Mouse (Mus musculus) intestine, embryonic 14.5 days (tissue): ENCODE data around the gene Eef1akmt4. TPM values are rescaled to one million over a fixed set of nuclear protein-coding genes. Genes with fewer than 3 reads are reported as not detected.
"Not testable (repeated sequence)": the region's sequence is repeated elsewhere in the genome, so short reads cannot be mapped to it uniquely, and the experiment has no call there.

Experiments used
- ATAC-seq: fragments of 200-750 bp; cut with Nextera tagmentation; replicated peaks from 2 replicates; pipeline ENCODE4 v1.8.0; 2017; ENCODE audit warnings: low read depth, moderate number of reproducible peaks, moderate TSS enrichment, moderate library complexity; ENCODE audit not compliant: low FRiP score, low TSS enrichment
- DNase-seq: peaks from one replicate; pipeline ENCODE4 v3.0.0-alpha.2; 2018; ENCODE audit warnings: low spot score
- H3K27ac ChIP-seq: fragments of 300-500 bp; sonication (generic); 2 replicates; pipeline ENCODE4 v1.5.1; 2014; ENCODE audit warnings: low read depth, mild to moderate bottlenecking, control low read depth
- H3K27me3 ChIP-seq: fragments of 300-500 bp; sonication (generic); replicated peaks from 2 replicates; pipeline ENCODE4 v1.6.1; 2014; ENCODE audit warnings: low read length, control low read depth; ENCODE audit not compliant: control insufficient read depth, insufficient read depth
- H3K36me3 ChIP-seq: fragments of 300-500 bp; sonication (generic); 2 replicates; pipeline ENCODE4 v1.6.1; 2014; ENCODE audit warnings: low read length, control low read depth; ENCODE audit not compliant: control insufficient read depth, insufficient read depth
- H3K4me1 ChIP-seq: fragments of 300-500 bp; sonication (generic); replicated peaks from 2 replicates; pipeline ENCODE4 v1.6.1; 2014; ENCODE audit warnings: low read length, control low read depth, mixed read lengths; ENCODE audit not compliant: control insufficient read depth, insufficient read depth
- H3K4me2 ChIP-seq: fragments of 300-500 bp; sonication (generic); 2 replicates; pipeline ENCODE4 v1.6.1; 2014; ENCODE audit warnings: low read length
- H3K4me3 ChIP-seq: fragments of 300-500 bp; sonication (generic); 2 replicates; pipeline ENCODE4 v1.5.1; 2014; ENCODE audit warnings: low read depth, low read length, control low read depth, mixed read lengths
- H3K9ac ChIP-seq: fragments of 300-500 bp; sonication (generic); 2 replicates; pipeline ENCODE4 v1.6.1; 2014; ENCODE audit warnings: mild to moderate bottlenecking, low read length
- H3K9me3 ChIP-seq: fragments of 300-500 bp; sonication (generic); 2 replicates; pipeline ENCODE4 v1.6.1; 2016; ENCODE audit warnings: low read length, control low read depth; ENCODE audit not compliant: control insufficient read depth
- WGBS: fragments of 180-500 bp; shearing (Covaris S2); extraction: QIAGEN DNeasy Blood & Tissue Kit; methylation state at CpG from one replicate; pipeline ENCODE4 v1.1.7; 2014; 5-methylcytosine and 5-hydroxymethylcytosine counted together
- polyA plus RNA-seq: library from polyadenylated mRNA; unstranded; fragments of >200 nt; fragmentation: Nextera tagmentation; extraction: Ambion mirVana; gene quantifications from 2 replicates; pipeline ENCODE4 v1.2.1, GENCODE M21; 2014

Gene Eef1akmt4
- polyA plus RNA-seq, 1 experiment from 2014 or later: 43.7 TPM

DNA sequence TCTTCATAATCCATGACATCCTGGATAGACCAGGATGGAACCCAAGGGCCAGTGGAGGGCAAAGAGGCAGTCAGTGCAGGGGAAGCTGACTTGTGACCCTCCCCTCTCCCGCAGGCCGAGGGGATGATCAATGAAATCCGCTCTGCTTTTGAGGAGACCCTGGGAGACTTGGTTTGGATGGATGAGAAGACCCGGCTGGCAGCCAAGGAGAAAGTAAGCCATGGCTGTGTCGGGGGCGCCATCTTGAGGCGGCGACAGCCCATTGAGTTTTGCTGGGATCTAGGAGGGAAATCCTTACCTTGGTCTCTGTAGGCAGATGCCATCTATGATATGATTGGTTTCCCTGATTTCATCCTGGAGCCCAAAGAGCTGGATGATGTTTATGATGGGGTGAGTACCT lies 30.8 kb downstream of the Eef1akmt4 start:
- Histone ChIP-seq H3K4me2 (no peak overlapping the region), H3K4me1 (no peaks in the 10 kb centered on the region), H3K27ac (no peak overlapping the region), H3K9ac (no peak overlapping the region), H3K27me3 (no peaks in the 10 kb centered on the region), H3K4me3 (no peak overlapping the region), H3K9me3 (no peaks in the 10 kb centered on the region), H3K36me3 (no peaks in the 10 kb centered on the region)
- ATAC-seq: peak; percentile 74
- 4% methylated on average over 8 of the region's 8 CpGs for WGBS
- DNase-seq: peak; percentile 86

GRCm38 (mm10) chr16:20643911-20644310 lies 32.5 kb downstream of the Eef1akmt4 start:
- Histone ChIP-seq H3K4me2 (no peak overlapping the region), H3K27ac (no peak overlapping the region), H3K9me3 (no peaks in the 10 kb centered on the region), H3K9ac (no peak overlapping the region), H3K27me3 (no peaks in the 10 kb centered on the region), H3K4me3 (no peak overlapping the region), H3K4me1 (no peaks in the 10 kb centered on the region), H3K36me3 (no peaks in the 10 kb centered on the region)
- 85% methylated on average over 7 of the region's 7 CpGs for WGBS
- ATAC-seq: no peak
- no peak for DNase-seq

GRCm38 (mm10) chr16:20651076-20651946 lies 39.9 kb downstream of the Eef1akmt4 start, which contains the start of gene Psmd2:
Gene Psmd2, plus strand, starts transcription at chr16:20651652.
- H3K27me3 ChIP-seq: no peaks in the 10 kb centered on the region
- no peaks in the 10 kb centered on the region for H3K9me3 ChIP-seq
- H3K9ac ChIP-seq: peak within 1 kb of the TSS; percentile 80
- H3K36me3 ChIP-seq: peaks cover 29% of the 10 kb centered on the region
- peak within 1 kb of the TSS; percentile 90 for H3K4me3 ChIP-seq
- 2% methylated on average over 46 of the region's 46 CpGs for WGBS
- ATAC-seq: peak; percentile 96
- H3K4me1 ChIP-seq: peaks cover 9% of the 10 kb centered on the region
- H3K27ac ChIP-seq: peak within 1 kb of the TSS; percentile 43; the same call in 1 of the 2 replicates
- H3K4me2 ChIP-seq: peak within 1 kb of the TSS; percentile 98
- peak; percentile 98 for DNase-seq

GRCm38 (mm10) chr16:20651947-20652310 lies 40.5 kb downstream of the Eef1akmt4 start:
- H3K4me2 ChIP-seq: peak overlapping the region; percentile 98
- H3K27me3 ChIP-seq: no peaks in the 10 kb centered on the region
- peaks cover 9% of the 10 kb centered on the region for H3K4me1 ChIP-seq
- H3K9ac ChIP-seq: peak overlapping the region; percentile 80
- no peaks in the 10 kb centered on the region for H3K9me3 ChIP-seq
- DNase-seq (no peak), ATAC-seq (no peak)
- WGBS: 8% methylated on average over 12 of the region's 12 CpGs
- H3K27ac ChIP-seq: no peak overlapping the region
- H3K4me3 ChIP-seq: peak overlapping the region; percentile 90
- peaks cover 35% of the 10 kb centered on the region for H3K36me3 ChIP-seq

GRCm38 (mm10) chr16:20653315-20653714 lies 41.9 kb downstream of the Eef1akmt4 start:
- Histone ChIP-seq H3K27me3 (no peaks in the 10 kb centered on the region), H3K9me3 (no peaks in the 10 kb centered on the region), H3K9ac (no peak overlapping the region), H3K4me1 (peaks cover 9% of the 10 kb centered on the region), H3K4me3 (no peak overlapping the region), H3K4me2 (no peak overlapping the region), H3K27ac (no peak overlapping the region), H3K36me3 (peaks cover 49% of the 10 kb centered on the region)
- ATAC-seq (no peak), DNase-seq (no peak)
- 57% methylated on average over 2 of the region's 2 CpGs for WGBS

- H3K9me3 ChIP-seq: no peaks in the 10 kb centered on the region
- H3K9ac ChIP-seq: no peak overlapping the region
- H3K36me3 ChIP-seq: peaks cover 92% of the 10 kb centered on the region
- ATAC-seq: no peak
- WGBS: 91% methylated on average over 4 of the region's 4 CpGs
- no peak overlapping the region for H3K4me2 ChIP-seq
- no peaks in the 10 kb centered on the region for H3K27me3 ChIP-seq
- DNase-seq: no peak
- no peak overlapping the region for H3K4me3 ChIP-seq
- H3K4me1 ChIP-seq: peaks cover 4% of the 10 kb centered on the region
- H3K27ac ChIP-seq: no peak overlapping the region
Observed at GRCm38 (mm10) chr16:20657661-20658060, 46.3 kb downstream of the Eef1akmt4 start.

- H3K27me3 ChIP-seq, ATAC-seq, H3K4me3 ChIP-seq: not testable (repeated sequence)
Observed at GRCm38 (mm10) chr16:20668013-20668412, 56.6 kb downstream of the Eef1akmt4 start, which contains the start of gene Eif4g1. Gene Eif4g1, plus strand, starts transcription at chr16:20668313.

More at GRCm38 (mm10) chr16:20668013-20668412, 56.6 kb downstream of the Eef1akmt4 start, which contains the start of gene Eif4g1:
- not testable (repeated sequence) for H3K4me1 ChIP-seq, H3K27ac ChIP-seq, H3K9ac ChIP-seq, H3K9me3 ChIP-seq, DNase-seq, H3K4me2 ChIP-seq
- 96% methylated on average over 3 of the region's 6 CpGs for WGBS
- H3K36me3 ChIP-seq: peaks cover 14% of the 10 kb centered on the region
